Mouse (Mus musculus) embryonic facial prominence, embryonic 11.5 days (tissue): ENCODE measurements around the gene Snrnp40. TPM values are rescaled to one million over a fixed set of nuclear protein-coding genes. Genes with fewer than 3 reads are reported as not detected.
A peak's percentile ranks its signal among the peaks of the same experiment; 100 is the strongest.

Experiments used
- ATAC-seq: fragments of 200-750 bp; cut with Nextera tagmentation; replicated peaks from 2 replicates; pipeline ENCODE4 v1.8.0; 2017; ENCODE audit warnings: low read depth; ENCODE audit not compliant: insufficient number of reproducible peaks, low FRiP score, low TSS enrichment
- DNase-seq: peaks from one replicate; pipeline ENCODE4 v3.0.0-alpha.2; 2015; ENCODE audit warnings: low spot score
- H3K27ac ChIP-seq: fragments of 300-500 bp; sonication (generic); replicated peaks from 2 replicates; pipeline ENCODE4 v1.5.1; 2014; ENCODE audit warnings: mild to moderate bottlenecking, low read depth, low read length, control low read depth
- H3K27me3 ChIP-seq: fragments of 300-500 bp; sonication (generic); 2 replicates; pipeline ENCODE4 v1.6.1; 2014; ENCODE audit warnings: mild to moderate bottlenecking, low read length, moderate library complexity, mixed read lengths; ENCODE audit not compliant: control insufficient read depth, insufficient read depth
- H3K36me3 ChIP-seq: fragments of 300-500 bp; sonication (generic); replicated peaks from 2 replicates; pipeline ENCODE4 v1.6.1; 2014; ENCODE audit warnings: low read depth, mild to moderate bottlenecking, low read length, moderate library complexity, mixed read lengths; ENCODE audit not compliant: control insufficient read depth, insufficient read depth
- H3K4me1 ChIP-seq: fragments of 300-500 bp; sonication (generic); 2 replicates; pipeline ENCODE4 v1.6.1; 2014; ENCODE audit warnings: low read length, mixed read lengths; ENCODE audit not compliant: control insufficient read depth, insufficient read depth
- H3K4me2 ChIP-seq: fragments of 300-500 bp; sonication (generic); 2 replicates; pipeline ENCODE4 v1.6.1; 2014; ENCODE audit warnings: low read depth, mild to moderate bottlenecking, control low read depth, low read length, moderate library complexity
- H3K4me3 ChIP-seq: fragments of 300-500 bp; sonication (generic); 2 replicates; pipeline ENCODE4 v1.5.1; 2014; ENCODE audit warnings: low read depth, low read length, control low read depth
- H3K9ac ChIP-seq: fragments of 300-500 bp; sonication (generic); replicated peaks from 2 replicates; pipeline ENCODE4 v1.6.1; 2014; ENCODE audit warnings: mild to moderate bottlenecking, control low read depth, low read length
- H3K9me3 ChIP-seq: fragments of 300-500 bp; sonication (generic); replicated peaks from 2 replicates; pipeline ENCODE4 v1.6.1; 2016; ENCODE audit warnings: mild to moderate bottlenecking, low read length, inconsistent platforms, mixed read lengths; ENCODE audit not compliant: control insufficient read depth
- WGBS: fragments of 180-500 bp; shearing (Covaris S2); extraction: QIAGEN DNeasy Blood & Tissue Kit; methylation state at CpG from one replicate; pipeline ENCODE4 v1.1.7; 2014; 5-methylcytosine and 5-hydroxymethylcytosine counted together
- polyA plus RNA-seq: library from polyadenylated mRNA; unstranded; fragments of >200 nt; fragmentation: Nextera tagmentation; extraction: Ambion mirVana; gene quantifications from 2 replicates; pipeline ENCODE4 v1.2.1, GENCODE M21; 2014

The Snrnp40 gene
- polyA plus RNA-seq, 1 experiment from 2014 or later, result 209 TPM

GRCm38 (mm10) chr4:130321640-130322039 lies 38.3 kb upstream of the Snrnp40 start:
- peaks cover 6% of the 10 kb centered on the region; the same call in 1 of the 2 replicates for H3K36me3 ChIP-seq
- DNase-seq (no peak), ATAC-seq (no peak)
- H3K4me3 ChIP-seq, result no peak overlapping the region
- H3K4me1 ChIP-seq, result no peaks in the 10 kb centered on the region
- H3K27me3 ChIP-seq, result no peaks in the 10 kb centered on the region
- H3K9me3 ChIP-seq, result no peaks in the 10 kb centered on the region
- H3K4me2 ChIP-seq, result no peak overlapping the region
- H3K9ac ChIP-seq, result no peak overlapping the region
- H3K27ac ChIP-seq, result no peak overlapping the region
- 96% methylated on average over 7 of the region's 7 CpGs for WGBS

- Histone ChIP-seq H3K9me3 (no peaks in the 10 kb centered on the region), H3K4me3 (no peak overlapping the region), H3K4me1 (no peaks in the 10 kb centered on the region), H3K36me3 (peaks cover 6% of the 10 kb centered on the region; the same call in 1 of the 2 replicates), H3K4me2 (no peak overlapping the region), H3K27ac (no peak overlapping the region), H3K9ac (no peak overlapping the region), H3K27me3 (no peaks in the 10 kb centered on the region)
- DNase-seq (no peak), ATAC-seq (no peak)
- 91% methylated on average over 7 of the region's 7 CpGs for WGBS
Measured at GRCm38 (mm10) chr4:130322567-130322966, 37.4 kb upstream of the Snrnp40 start.

GRCm38 (mm10) chr4:130323165-130323564 lies 36.8 kb upstream of the Snrnp40 start:
- ATAC-seq (no peak), DNase-seq (no peak)
- H3K36me3 ChIP-seq, result peaks cover 6% of the 10 kb centered on the region; the same call in 1 of the 2 replicates
- H3K27me3 ChIP-seq, result no peaks in the 10 kb centered on the region
- 59% methylated on average over 1 of the region's 1 CpGs for WGBS
- no peak overlapping the region for H3K9ac ChIP-seq
- no peaks in the 10 kb centered on the region for H3K4me1 ChIP-seq
- no peaks in the 10 kb centered on the region for H3K9me3 ChIP-seq
- no peak overlapping the region for H3K4me3 ChIP-seq
- no peak overlapping the region for H3K4me2 ChIP-seq
- no peak overlapping the region for H3K27ac ChIP-seq

GRCm38 (mm10) chr4:130323607-130324006 lies 36.3 kb upstream of the Snrnp40 start:
- H3K4me1 ChIP-seq, result no peaks in the 10 kb centered on the region
- DNase-seq (no peak), ATAC-seq (no peak)
- WGBS, result 90% methylated on average over 5 of the region's 5 CpGs
- H3K4me2 ChIP-seq, result no peak overlapping the region
- peaks cover 6% of the 10 kb centered on the region; the same call in 1 of the 2 replicates for H3K36me3 ChIP-seq
- no peak overlapping the region for H3K27ac ChIP-seq
- H3K9ac ChIP-seq, result no peak overlapping the region
- H3K27me3 ChIP-seq, result no peaks in the 10 kb centered on the region
- H3K4me3 ChIP-seq, result no peak overlapping the region
- no peaks in the 10 kb centered on the region for H3K9me3 ChIP-seq

- peaks cover 6% of the 10 kb centered on the region; the same call in 1 of the 2 replicates for H3K36me3 ChIP-seq
- no peaks in the 10 kb centered on the region for H3K27me3 ChIP-seq
Measured at GRCm38 (mm10) chr4:130325446-130325845, 34.5 kb upstream of the Snrnp40 start.

GRCm38 (mm10) chr4:130327366-130327765 lies 32.6 kb upstream of the Snrnp40 start:
- WGBS, result 85% methylated on average over 9 of the region's 9 CpGs
- Histone ChIP-seq H3K4me2 (no peak overlapping the region), H3K9ac (no peak overlapping the region), H3K9me3 (no peaks in the 10 kb centered on the region), H3K27ac (no peak overlapping the region), H3K4me1 (no peaks in the 10 kb centered on the region), H3K36me3 (peaks cover 6% of the 10 kb centered on the region; the same call in 1 of the 2 replicates), H3K27me3 (no peaks in the 10 kb centered on the region), H3K4me3 (no peak overlapping the region)
- DNase-seq, result no peak
- ATAC-seq, result no peak

More at GRCm38 (mm10) chr4:130325446-130325845, 34.5 kb upstream of the Snrnp40 start:
- DNase-seq, result no peak
- Histone ChIP-seq H3K4me1 (no peaks in the 10 kb centered on the region), H3K27ac (no peak overlapping the region), H3K4me3 (no peak overlapping the region), H3K9me3 (no peaks in the 10 kb centered on the region), H3K9ac (no peak overlapping the region), H3K4me2 (no peak overlapping the region)
- 95% methylated on average over 2 of the region's 2 CpGs for WGBS
- ATAC-seq, result no peak

GRCm38 (mm10) chr4:130335867-130336266 lies 24.1 kb upstream of the Snrnp40 start:
- Histone ChIP-seq H3K36me3 (peaks cover 3% of the 10 kb centered on the region), H3K27me3 (no peaks in the 10 kb centered on the region), H3K9ac (no peak overlapping the region), H3K4me3 (no peak overlapping the region), H3K9me3 (no peaks in the 10 kb centered on the region), H3K4me2 (no peak overlapping the region), H3K27ac (no peak overlapping the region), H3K4me1 (no peaks in the 10 kb centered on the region)
- DNase-seq (no peak), ATAC-seq (no peak)
- WGBS, result 88% methylated on average over 5 of the region's 5 CpGs

GRCm38 (mm10) chr4:130341691-130342090 lies 18.2 kb upstream of the Snrnp40 start:
- peak; percentile 78 for DNase-seq
- H3K9ac ChIP-seq, result no peak overlapping the region
- WGBS, result 26% methylated on average over 4 of the region's 4 CpGs
- H3K27ac ChIP-seq, result no peak overlapping the region
- H3K4me2 ChIP-seq, result no peak overlapping the region
- H3K36me3 ChIP-seq, result peaks cover 3% of the 10 kb centered on the region
- H3K4me1 ChIP-seq, result no peaks in the 10 kb centered on the region
- no peaks in the 10 kb centered on the region for H3K9me3 ChIP-seq
- H3K27me3 ChIP-seq, result no peaks in the 10 kb centered on the region
- no peak for ATAC-seq
- H3K4me3 ChIP-seq, result no peak overlapping the region
